Mouse (Mus musculus) cerebellum, postnatal 10 days (tissue): ENCODE results near the gene Vmn1r19.
A peak's percentile ranks its signal among the peaks of the same experiment; 100 is the strongest.
"Not testable (repeated sequence)": the region's sequence is repeated elsewhere in the genome, so short reads cannot be mapped to it uniquely, and the experiment has no call there.

Source experiments
- DNase-seq, 2 experiments: peaks; one replicate each; pipeline ENCODE4 v3.0.0; 2021; ENCODE audit warnings: mixed read lengths in 2 of 2

Gene Vmn1r19

GRCm38 (mm10) chr6:57403480-57403879, at the start of gene Vmn1r19:
Gene Vmn1r19, plus strand, starts transcription at chr6:57403780.
- DNase-seq, result not testable (repeated sequence)

- no peak for DNase-seq
Observed at GRCm38 (mm10) chr6:57356864-57357263, 46.7 kb upstream of the Vmn1r19 start.

- no peak for DNase-seq
Observed at GRCm38 (mm10) chr6:57363627-57364026, 40.0 kb upstream of the Vmn1r19 start, which contains the start of gene Vmn1r17. Gene Vmn1r17, minus strand, starts transcription at chr6:57363727.

- not testable (repeated sequence) for DNase-seq
Observed at GRCm38 (mm10) chr6:57365866-57366265, 37.7 kb upstream of the Vmn1r19 start.

- DNase-seq, result no peak
Observed at GRCm38 (mm10) chr6:57367496-57367895, 36.1 kb upstream of the Vmn1r19 start.

GRCm38 (mm10) chr6:57395683-57396082, 7.9 kb upstream of the Vmn1r19 start, which contains the start of gene Vmn1r18:
Gene Vmn1r18, minus strand, starts transcription at chr6:57395783.
- DNase-seq, result no peak

- DNase-seq, result no peak
Observed at GRCm38 (mm10) chr6:57428630-57429029, 25.1 kb downstream of the Vmn1r19 start, which contains the start of gene Vmn1r20. Gene Vmn1r20, plus strand, starts transcription at chr6:57428930.

GRCm38 (mm10) chr6:57431196-57431595, 27.6 kb downstream of the Vmn1r19 start:
- DNase-seq, result peak; percentile 19 to 20
